Mouse (Mus musculus) spleen, postnatal 36 days (tissue): ENCODE measurements at regions not wholly inside any gene's neighbourhood (a gene's known extent, or its start where the extent isn't known, plus 50 kb on each side); places are given as distances from the start of the nearest gene placed in this dataset.

ENCODE experiments used
- DNase-seq, 2 experiments: peaks; one replicate each; pipeline ENCODE4 v3.0.0; 2022; ENCODE audit warnings: low spot score in 2 of 2, mixed read lengths in 1 of 2

DNA sequence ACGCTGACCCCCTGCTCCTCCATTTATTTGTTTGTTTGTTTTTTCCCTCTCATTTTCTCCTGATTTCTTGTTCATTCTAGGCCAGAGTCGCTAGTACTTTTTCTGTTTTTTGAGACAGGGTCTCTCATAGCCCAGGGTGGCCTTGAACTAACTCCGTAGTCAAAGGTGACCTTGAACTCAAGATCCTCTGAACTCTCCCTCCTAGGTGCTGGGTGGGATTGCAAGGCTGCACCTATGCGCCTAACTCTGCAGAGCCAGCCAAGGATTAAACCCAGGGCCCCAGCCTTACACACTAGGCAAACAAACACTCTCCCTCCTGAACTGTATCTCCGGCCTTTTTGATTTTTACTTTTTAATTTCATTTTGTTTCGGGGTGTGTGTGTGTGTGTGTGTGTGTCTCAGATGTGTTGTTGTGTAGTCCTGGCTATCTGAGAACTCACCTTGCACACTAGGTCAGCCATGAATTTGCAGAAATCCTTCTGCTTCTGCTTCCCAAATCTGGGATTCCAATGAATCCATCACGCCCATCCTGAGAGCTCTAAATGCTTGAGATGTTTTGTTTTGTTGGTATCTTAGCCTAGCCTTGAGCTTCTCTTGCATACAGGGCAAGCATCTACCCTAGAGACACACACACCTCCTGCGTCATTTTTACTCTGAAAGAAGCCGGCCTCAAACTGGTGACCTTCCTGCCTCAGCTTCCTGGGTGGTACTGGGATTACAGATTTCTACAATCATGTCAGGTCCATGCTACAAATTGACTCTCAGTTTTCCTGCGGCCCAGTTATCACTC is 56.3 kb upstream of the Tbx3 start:
- DNase-seq: no peak

GRCm38 (mm10) chr5:119615681-119616080 is 54.8 kb upstream of the Tbx3 start:
- DNase-seq: no peak

GRCm38 (mm10) chr5:119617856-119618255 is 52.6 kb upstream of the Tbx3 start:
- no peak for DNase-seq

DNA sequence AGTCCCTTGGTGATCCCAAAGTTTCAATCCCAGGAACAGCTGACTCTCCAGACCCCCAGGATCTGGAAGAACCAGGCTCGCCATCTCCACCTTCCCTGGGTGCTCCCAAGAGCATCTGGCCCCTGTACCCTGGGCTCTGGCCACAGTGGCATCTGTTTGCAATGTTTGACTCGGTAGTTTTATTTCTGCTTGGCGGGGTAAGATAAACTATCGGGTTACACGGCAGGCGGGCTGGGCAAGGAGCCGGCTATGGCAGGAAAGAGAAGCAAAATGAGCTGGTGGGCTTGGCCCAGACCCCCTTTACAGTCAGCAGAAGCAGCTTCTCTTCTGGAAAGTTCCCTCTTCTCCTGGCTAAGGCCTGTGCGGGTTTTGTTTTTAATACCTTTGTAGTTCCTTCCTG is 50.6 kb upstream of the Tbx3 start:
- no peak for DNase-seq
